Mouse (Mus musculus): Measurements from ENCODE around the gene Lhfpl2. TPM values are rescaled to one million over a fixed set of nuclear protein-coding genes. Genes with fewer than 3 reads are reported as not detected.

Gene Lhfpl2
- polyA plus RNA-seq, 1 experiment from 2014 or later, result 18.5 TPM

GRCm38 (mm10) chr13:94159478-94160220, 102.1 kb downstream of the Lhfpl2 start:
- H3K9ac ChIP-seq (ENCODE audit: low read depth, low read length), result no peak overlapping the region
- no peak for ATAC-seq (replicated peaks; ENCODE audit: insufficient number of reproducible peaks, low FRiP score, low TSS enrichment)
- no peaks in the 10 kb centered on the region for H3K9me3 ChIP-seq (replicated peaks; ENCODE audit: control insufficient read depth, low read length)
- H3K27ac ChIP-seq (ENCODE audit: low read depth, low read length), result peak overlapping the region; percentile 65; the same call in 1 of the 2 replicates
- peaks cover 16% of the 10 kb centered on the region for H3K4me1 ChIP-seq (ENCODE audit: control insufficient read depth, insufficient read depth, low read length)
- H3K36me3 ChIP-seq (ENCODE audit: control insufficient read depth, insufficient read depth, low read length), result no peaks in the 10 kb centered on the region
- 79% methylated on average over 7 of the region's 7 CpGs for WGBS (ENCODE audit: insufficient replicate concordance)
- no peak overlapping the region for H3K4me2 ChIP-seq
- no peak overlapping the region for H3K4me3 ChIP-seq (ENCODE audit: low read depth, low read length)
- H3K27me3 ChIP-seq (ENCODE audit: control insufficient read depth, insufficient read depth, low read length), result no peaks in the 10 kb centered on the region

GRCm38 (mm10) chr13:94164501-94164900, 106.9 kb downstream of the Lhfpl2 start:
- Histone ChIP-seq H3K9me3 (replicated peaks; ENCODE audit: control insufficient read depth, low read length) (no peaks in the 10 kb centered on the region), H3K4me3 (ENCODE audit: low read depth, low read length) (no peak overlapping the region), H3K4me1 (ENCODE audit: control insufficient read depth, insufficient read depth, low read length) (peaks cover 7% of the 10 kb centered on the region), H3K27ac (ENCODE audit: low read depth, low read length) (no peak overlapping the region), H3K9ac (ENCODE audit: low read depth, low read length) (no peak overlapping the region), H3K27me3 (ENCODE audit: control insufficient read depth, insufficient read depth, low read length) (no peaks in the 10 kb centered on the region), H3K36me3 (ENCODE audit: control insufficient read depth, insufficient read depth, low read length) (no peaks in the 10 kb centered on the region), H3K4me2 (no peak overlapping the region)
- no peak for ATAC-seq (replicated peaks; ENCODE audit: insufficient number of reproducible peaks, low FRiP score, low TSS enrichment)
- 55% methylated on average over 6 of the region's 6 CpGs for WGBS (ENCODE audit: insufficient replicate concordance)

GRCm38 (mm10) chr13:94168319-94168718, 110.7 kb downstream of the Lhfpl2 start:
- no peak for ATAC-seq (replicated peaks; ENCODE audit: insufficient number of reproducible peaks, low FRiP score, low TSS enrichment)
- no peak overlapping the region for H3K4me3 ChIP-seq (ENCODE audit: low read depth, low read length)
- no peaks in the 10 kb centered on the region for H3K27me3 ChIP-seq (ENCODE audit: control insufficient read depth, insufficient read depth, low read length)
- no peak overlapping the region for H3K27ac ChIP-seq (ENCODE audit: low read depth, low read length)
- H3K36me3 ChIP-seq (ENCODE audit: control insufficient read depth, insufficient read depth, low read length), result no peaks in the 10 kb centered on the region
- H3K4me2 ChIP-seq, result no peak overlapping the region
- 72% methylated on average over 5 of the region's 5 CpGs for WGBS (ENCODE audit: insufficient replicate concordance)
- no peaks in the 10 kb centered on the region for H3K9me3 ChIP-seq (replicated peaks; ENCODE audit: control insufficient read depth, low read length)
- H3K4me1 ChIP-seq (ENCODE audit: control insufficient read depth, insufficient read depth, low read length), result peaks cover 22% of the 10 kb centered on the region
- H3K9ac ChIP-seq (ENCODE audit: low read depth, low read length), result no peak overlapping the region

GRCm38 (mm10) chr13:94169325-94169916, 111.8 kb downstream of the Lhfpl2 start:
- whole genome bisulfite sequencing (ENCODE audit: insufficient replicate concordance), result 54% methylated on average over 6 of the region's 6 CpGs
- no peaks in the 10 kb centered on the region for H3K36me3 ChIP-seq (ENCODE audit: control insufficient read depth, insufficient read depth, low read length)
- H3K4me2 ChIP-seq, result no peak overlapping the region
- H3K9me3 ChIP-seq (replicated peaks; ENCODE audit: control insufficient read depth, low read length), result no peaks in the 10 kb centered on the region
- H3K4me1 ChIP-seq (ENCODE audit: control insufficient read depth, insufficient read depth, low read length), result peaks cover 28% of the 10 kb centered on the region
- H3K4me3 ChIP-seq (ENCODE audit: low read depth, low read length), result no peak overlapping the region
- H3K27ac ChIP-seq (ENCODE audit: low read depth, low read length), result no peak overlapping the region
- no peak overlapping the region for H3K9ac ChIP-seq (ENCODE audit: low read depth, low read length)
- H3K27me3 ChIP-seq (ENCODE audit: control insufficient read depth, insufficient read depth, low read length), result no peaks in the 10 kb centered on the region
- no peak for ATAC-seq (replicated peaks; ENCODE audit: insufficient number of reproducible peaks, low FRiP score, low TSS enrichment)

GRCm38 (mm10) chr13:94171612-94172011, 114.0 kb downstream of the Lhfpl2 start:
- Histone ChIP-seq H3K36me3 (ENCODE audit: control insufficient read depth, insufficient read depth, low read length) (no peaks in the 10 kb centered on the region), H3K9me3 (replicated peaks; ENCODE audit: control insufficient read depth, low read length) (no peaks in the 10 kb centered on the region), H3K27ac (ENCODE audit: low read depth, low read length) (0 out of 2 replicates have a peak overlapping the region, but pooled peaks have one; percentile 50), H3K4me3 (ENCODE audit: low read depth, low read length) (no peak overlapping the region), H3K4me2 (no peak overlapping the region), H3K9ac (ENCODE audit: low read depth, low read length) (no peak overlapping the region), H3K27me3 (ENCODE audit: control insufficient read depth, insufficient read depth, low read length) (0 out of 2 replicates have a peak, but pooled peaks cover 3% of the 10 kb centered on the region), H3K4me1 (ENCODE audit: control insufficient read depth, insufficient read depth, low read length) (peaks cover 38% of the 10 kb centered on the region)
- ATAC-seq (replicated peaks; ENCODE audit: insufficient number of reproducible peaks, low FRiP score, low TSS enrichment), result no peak
- WGBS (ENCODE audit: insufficient replicate concordance), result 37% methylated on average over 5 of the region's 5 CpGs

GRCm38 (mm10) chr13:94172533-94173310, 115.1 kb downstream of the Lhfpl2 start:
- WGBS (ENCODE audit: insufficient replicate concordance), result 77% methylated on average over 15 of the region's 15 CpGs
- H3K4me1 ChIP-seq (ENCODE audit: control insufficient read depth, insufficient read depth, low read length), result peaks cover 38% of the 10 kb centered on the region

GRCm38 (mm10) chr13:94173633-94174576, 116.3 kb downstream of the Lhfpl2 start:
- 0 out of 2 replicates have a peak, but pooled peaks have one; percentile 39 for ATAC-seq (replicated peaks; ENCODE audit: insufficient number of reproducible peaks, low FRiP score, low TSS enrichment)
- no peaks in the 10 kb centered on the region for H3K9me3 ChIP-seq (replicated peaks; ENCODE audit: control insufficient read depth, low read length)
- H3K27me3 ChIP-seq (ENCODE audit: control insufficient read depth, insufficient read depth, low read length), result 0 out of 2 replicates have a peak, but pooled peaks cover 3% of the 10 kb centered on the region
- no peaks in the 10 kb centered on the region for H3K36me3 ChIP-seq (ENCODE audit: control insufficient read depth, insufficient read depth, low read length)
- peak overlapping the region; percentile 80 for H3K4me2 ChIP-seq
- H3K4me3 ChIP-seq (ENCODE audit: low read depth, low read length), result peak overlapping the region; percentile 45
- peak overlapping the region; percentile 61 for H3K9ac ChIP-seq (ENCODE audit: low read depth, low read length)
- H3K27ac ChIP-seq (ENCODE audit: low read depth, low read length), result no peak overlapping the region
- H3K4me1 ChIP-seq (ENCODE audit: control insufficient read depth, insufficient read depth, low read length), result peaks cover 38% of the 10 kb centered on the region
- 2% methylated on average over 54 of the region's 55 CpGs for WGBS (ENCODE audit: insufficient replicate concordance)

More at GRCm38 (mm10) chr13:94172533-94173310, 115.1 kb downstream of the Lhfpl2 start:
- no peak for ATAC-seq (replicated peaks; ENCODE audit: insufficient number of reproducible peaks, low FRiP score, low TSS enrichment)
- Histone ChIP-seq H3K9me3 (replicated peaks; ENCODE audit: control insufficient read depth, low read length) (no peaks in the 10 kb centered on the region), H3K9ac (ENCODE audit: low read depth, low read length) (no peak overlapping the region), H3K27ac (ENCODE audit: low read depth, low read length) (no peak overlapping the region), H3K27me3 (ENCODE audit: control insufficient read depth, insufficient read depth, low read length) (0 out of 2 replicates have a peak, but pooled peaks cover 3% of the 10 kb centered on the region), H3K36me3 (ENCODE audit: control insufficient read depth, insufficient read depth, low read length) (no peaks in the 10 kb centered on the region), H3K4me2 (no peak overlapping the region), H3K4me3 (ENCODE audit: low read depth, low read length) (no peak overlapping the region)
